Mouse (Mus musculus): ENCODE measurements at regions not wholly inside any gene's neighbourhood (a gene's known extent, or its start where the extent isn't known, plus 50 kb on each side); places are given as distances from the start of the nearest gene placed in this dataset.
"Not testable (repeated sequence)": the region's sequence is repeated elsewhere in the genome, so short reads cannot be mapped to it uniquely, and the experiment has no call there.

DNA sequence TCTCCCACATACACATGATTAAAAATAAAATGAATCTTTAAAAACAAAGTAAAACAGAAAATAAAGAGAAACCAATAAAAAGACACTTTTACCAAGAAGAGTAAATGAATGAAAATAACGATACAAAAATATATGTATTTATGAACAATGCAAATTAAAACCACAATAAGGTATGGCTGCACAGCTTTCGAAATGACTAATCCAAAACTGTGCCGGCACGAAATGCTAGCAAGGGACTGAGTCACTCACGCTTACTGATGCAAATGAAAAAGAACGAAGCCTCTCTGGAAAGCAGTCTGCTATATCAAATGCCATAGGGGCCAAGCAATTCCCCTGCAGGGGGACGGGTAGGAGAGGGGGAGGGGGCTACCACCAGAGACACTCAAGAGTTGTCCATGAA lies 704.0 kb downstream of the 4930447A16Rik start:
- peak in 1 of 2 experiments; percentile 32 for DNase-seq (ENCODE audit: extremely low spot score in 1 of 2, low spot score in 1 of 2)

- DNase-seq (ENCODE audit: extremely low spot score in 1 of 2, low spot score in 1 of 2) = no peak
Measured at GRCm38 (mm10) chr15:38129861-38130631, 704.7 kb downstream of the 4930447A16Rik start.

GRCm38 (mm10) chr15:38130632-38131028 lies 705.3 kb downstream of the 4930447A16Rik start:
- DNase-seq (ENCODE audit: extremely low spot score in 1 of 2, low spot score in 1 of 2) = no peak

DNA sequence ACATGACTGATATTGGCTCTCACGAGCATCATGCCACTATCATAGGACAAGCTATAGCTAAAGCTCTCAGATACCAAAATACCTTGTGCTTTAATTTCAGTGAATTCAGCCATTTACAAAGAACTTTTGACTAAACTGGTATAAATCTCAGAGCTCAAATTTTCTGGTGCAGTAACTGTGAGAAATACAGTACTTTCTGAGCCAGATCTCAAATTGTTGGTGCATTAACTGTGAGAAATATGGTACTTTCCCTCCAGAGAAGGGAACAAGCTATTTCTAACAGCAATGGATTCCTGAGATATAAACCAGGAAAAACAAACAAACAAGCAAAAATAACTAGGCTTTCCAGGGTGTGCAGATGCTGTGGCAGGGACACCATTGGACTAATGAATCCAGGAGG lies 714.3 kb downstream of the 4930447A16Rik start:
- no peak for DNase-seq (ENCODE audit: extremely low spot score in 1 of 2, low spot score in 1 of 2)

- DNase-seq (ENCODE audit: extremely low spot score in 1 of 2, low spot score in 1 of 2) = no peak
Measured at GRCm38 (mm10) chr15:38143495-38143894, 718.1 kb downstream of the 4930447A16Rik start.

DNA sequence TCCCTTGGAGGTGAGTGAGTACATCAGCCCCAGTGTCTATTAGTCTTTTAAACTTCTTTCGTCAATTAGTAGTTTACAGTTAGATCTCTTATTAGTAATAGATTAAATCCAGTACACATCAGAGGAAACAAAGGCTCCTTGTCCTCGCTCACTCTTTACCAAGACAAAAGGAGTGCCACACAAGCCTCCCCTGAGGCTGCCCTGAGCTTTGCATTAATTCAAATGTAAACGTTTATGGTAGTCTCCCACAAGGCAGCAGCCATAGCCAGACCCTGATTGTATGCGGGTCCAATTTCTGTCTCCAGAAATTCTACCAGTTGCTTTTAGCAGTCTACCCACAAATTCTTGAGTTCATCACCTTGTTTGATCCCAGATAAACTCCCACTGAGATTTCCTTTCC lies 726.3 kb downstream of the 4930447A16Rik start:
- DNase-seq (ENCODE audit: extremely low spot score in 1 of 2, low spot score in 1 of 2) = no peak

GRCm38 (mm10) chr15:38153821-38154220 lies 728.5 kb downstream of the 4930447A16Rik start:
- DNase-seq (ENCODE audit: extremely low spot score in 1 of 2, low spot score in 1 of 2) = not testable (repeated sequence)

- DNase-seq (ENCODE audit: extremely low spot score in 1 of 2, low spot score in 1 of 2) = peak in 1 of 2 experiments; percentile 38
Measured at GRCm38 (mm10) chr15:38159161-38159560, 733.8 kb downstream of the 4930447A16Rik start.

DNA sequence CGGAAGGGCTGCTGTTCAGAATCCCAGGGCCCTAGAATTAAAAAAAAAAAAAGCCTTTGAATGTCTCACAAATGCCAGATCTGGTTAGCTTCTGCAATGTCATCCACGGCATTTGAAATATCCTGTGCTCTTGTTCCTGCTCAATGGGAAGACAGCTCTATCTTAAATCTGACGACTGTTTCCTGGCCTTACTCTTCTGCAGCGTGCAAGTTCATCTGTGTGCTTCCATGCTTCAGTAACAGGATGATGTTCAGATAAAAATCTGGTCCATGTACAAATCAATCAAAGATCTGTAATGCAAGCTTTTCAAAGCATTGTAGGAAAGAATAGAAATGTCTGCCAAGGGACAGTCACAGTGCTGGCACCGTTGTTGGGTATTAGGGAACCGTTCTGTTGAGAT lies 738.4 kb downstream of the 4930447A16Rik start:
- no peak for DNase-seq (ENCODE audit: extremely low spot score in 1 of 2, low spot score in 1 of 2)

DNA sequence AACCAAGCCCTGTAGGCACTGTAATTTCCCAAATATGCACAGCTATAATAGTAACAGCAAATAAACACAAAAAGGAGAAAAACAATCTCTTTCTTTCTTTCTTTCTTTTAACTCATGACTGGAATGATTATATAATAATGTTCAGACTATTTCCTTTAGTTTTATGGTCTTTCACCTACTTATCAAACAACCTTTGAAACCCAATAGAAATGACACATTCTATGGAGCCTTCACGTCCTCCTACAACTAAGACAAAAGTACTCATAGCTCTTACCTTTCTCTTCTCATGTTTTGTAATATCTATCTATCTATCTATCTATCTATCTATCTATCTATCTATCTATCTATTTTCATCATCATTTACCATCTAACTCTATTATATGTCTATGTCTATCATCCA lies 739.5 kb downstream of the 4930447A16Rik start:
- DNase-seq (ENCODE audit: extremely low spot score in 1 of 2, low spot score in 1 of 2) = no peak

DNA sequence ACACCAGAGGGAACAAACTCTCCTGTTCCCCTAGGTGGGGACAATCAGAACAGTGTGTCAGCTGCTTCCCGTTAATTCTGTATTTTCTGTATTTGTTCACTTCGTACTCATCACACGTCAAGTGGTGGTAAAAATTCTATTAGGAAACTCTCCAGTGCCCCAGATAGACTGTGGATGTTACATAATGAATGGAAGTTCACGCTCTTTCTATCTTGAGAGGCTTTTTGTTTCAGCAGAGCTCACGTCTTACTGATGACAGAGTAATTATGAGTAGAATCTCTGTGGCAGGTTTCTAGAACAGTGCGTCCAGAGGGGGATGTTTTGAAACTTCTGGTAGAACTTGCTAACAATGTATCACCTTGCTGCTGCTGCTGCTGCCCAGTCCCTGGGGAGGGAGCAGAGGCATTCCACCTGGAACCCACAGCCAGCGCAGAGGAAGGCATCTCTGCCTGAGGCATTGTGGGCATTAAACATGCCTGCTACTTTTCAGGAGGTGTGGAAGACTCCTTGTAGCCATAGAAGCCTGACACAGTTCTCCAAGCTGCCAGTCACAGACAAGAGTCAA lies 740.6 kb downstream of the 4930447A16Rik start:
- DNase-seq (ENCODE audit: extremely low spot score in 1 of 2, low spot score in 1 of 2) = no peak

- no peak for DNase-seq (ENCODE audit: extremely low spot score in 1 of 2, low spot score in 1 of 2)
Measured at GRCm38 (mm10) chr15:38166476-38166875, 741.1 kb downstream of the 4930447A16Rik start.

DNA sequence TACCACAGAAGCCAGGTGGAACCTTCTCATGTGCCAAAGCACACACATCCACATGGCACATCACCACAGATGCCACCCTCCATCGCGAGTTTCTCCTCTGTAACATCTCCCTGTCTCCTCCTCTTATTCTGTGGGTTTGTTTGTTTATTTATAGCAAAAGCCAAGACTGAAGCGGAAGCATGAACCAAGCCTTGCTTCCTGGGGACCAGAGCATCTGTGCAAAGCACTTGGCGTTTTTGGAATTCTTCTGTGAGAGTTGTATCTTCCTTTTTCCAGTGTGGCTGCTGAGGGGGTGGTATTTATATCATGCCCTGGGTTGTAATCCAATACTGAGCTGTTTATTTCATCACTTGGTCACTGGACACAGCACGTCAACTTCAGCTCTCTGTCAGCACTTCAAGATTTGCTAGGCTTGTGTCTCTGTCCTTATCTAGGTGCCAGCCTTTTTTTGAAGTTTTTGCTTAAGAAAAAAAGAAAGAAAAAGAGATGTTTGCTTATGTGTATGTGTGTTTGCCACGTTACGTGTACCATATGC lies 742.3 kb downstream of the 4930447A16Rik start:
- no peak for DNase-seq (ENCODE audit: extremely low spot score in 1 of 2, low spot score in 1 of 2)

DNA sequence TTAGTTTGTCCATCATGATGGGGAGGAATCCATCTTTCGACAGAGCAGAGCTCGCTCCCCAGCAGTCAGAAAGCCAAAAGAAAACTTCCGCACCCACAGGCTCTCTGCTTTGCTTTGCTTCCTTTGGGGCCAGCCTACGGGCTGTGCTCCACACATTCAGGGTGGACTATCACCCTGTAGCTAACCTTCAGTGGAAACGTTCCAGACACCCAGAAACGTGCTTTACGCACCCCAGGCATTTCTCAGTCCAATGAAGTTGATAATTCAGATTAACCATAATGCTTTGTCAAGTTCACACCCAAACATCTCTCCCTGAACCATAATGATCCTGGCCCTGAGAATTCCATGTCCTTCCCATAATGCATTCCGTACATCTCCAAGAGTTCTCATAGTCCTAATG lies 743.8 kb downstream of the 4930447A16Rik start:
- no peak for DNase-seq (ENCODE audit: extremely low spot score in 1 of 2, low spot score in 1 of 2)
